Mouse (Mus musculus) ES-E14 (cell line): ENCODE results near the gene Astl.

ENCODE experiments used
- CHD2 ChIP-seq: IDR thresholded peaks from 2 replicates; pipeline ENCODE4 v1.6.1; 2014; ENCODE audit warnings: mild to moderate bottlenecking, low read depth, low read length, inconsistent platforms
- MAFK ChIP-seq: IDR thresholded peaks from 2 replicates; pipeline ENCODE4 v1.6.1; 2014; ENCODE audit warnings: mild to moderate bottlenecking, low read depth, low read length, inconsistent platforms; ENCODE audit not compliant: insufficient read depth

DNA sequence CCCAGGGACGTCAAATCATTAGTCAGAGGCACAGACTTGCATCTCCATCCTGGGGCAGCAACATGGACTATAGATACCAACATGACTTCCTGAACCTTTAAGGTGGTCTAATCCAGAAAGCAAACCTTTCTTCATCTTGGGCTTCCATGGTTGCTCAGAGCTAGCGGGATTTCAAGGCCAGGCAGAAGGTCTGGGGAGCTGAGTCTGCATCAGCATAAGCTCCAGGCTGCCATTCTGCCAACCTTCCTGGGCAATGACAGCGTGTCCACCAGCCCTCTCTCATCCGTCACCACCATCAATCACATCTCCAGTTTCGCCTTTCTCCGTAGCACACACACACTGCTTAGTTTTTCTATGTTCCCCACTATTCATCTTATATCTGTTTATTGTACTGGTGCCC is 823 bp downstream of the Astl start:
- TF ChIP-seq CHD2, result no peak
- no peak for TF ChIP-seq MAFK
